Mouse (Mus musculus) kidney, postnatal 36 days (tissue): ENCODE measurements around the gene Sv2b.

ENCODE experiments used
- DNase-seq, 2 experiments: peaks; one replicate each; pipeline ENCODE4 v3.0.0; 2021 to 2022; ENCODE audit warnings: mixed read lengths in 2 of 2

The Sv2b gene

GRCm38 (mm10) chr7:75290554-75290953, 18.5 kb downstream of the Sv2b start:
- no peak for DNase-seq

- no peak for DNase-seq
Observed at GRCm38 (mm10) chr7:75287237-75287636, 21.8 kb downstream of the Sv2b start.

GRCm38 (mm10) chr7:75282951-75283350, 26.1 kb downstream of the Sv2b start:
- DNase-seq, result no peak

GRCm38 (mm10) chr7:75282080-75282650, 26.9 kb downstream of the Sv2b start:
- no peak for DNase-seq

- DNase-seq, result no peak
Observed at GRCm38 (mm10) chr7:75281106-75281505, 28.0 kb downstream of the Sv2b start.

GRCm38 (mm10) chr7:75277847-75278246, 31.2 kb downstream of the Sv2b start:
- DNase-seq, result no peak

- DNase-seq, result no peak
Observed at GRCm38 (mm10) chr7:75276739-75277138, 32.3 kb downstream of the Sv2b start.

GRCm38 (mm10) chr7:75274518-75274917, 34.5 kb downstream of the Sv2b start:
- DNase-seq, result no peak

- DNase-seq, result no peak
Observed at GRCm38 (mm10) chr7:75273633-75274032, 35.4 kb downstream of the Sv2b start.

- no peak for DNase-seq
Observed at GRCm38 (mm10) chr7:75271921-75272381, 37.1 kb downstream of the Sv2b start.

- DNase-seq, result no peak
Observed at GRCm38 (mm10) chr7:75271306-75271705, 37.8 kb downstream of the Sv2b start.

GRCm38 (mm10) chr7:75267236-75267635, 41.8 kb downstream of the Sv2b start:
- no peak for DNase-seq

GRCm38 (mm10) chr7:75265241-75265640, 43.8 kb downstream of the Sv2b start:
- no peak for DNase-seq

GRCm38 (mm10) chr7:75259945-75260344, 49.1 kb downstream of the Sv2b start:
- DNase-seq, result no peak

GRCm38 (mm10) chr7:75253611-75254250, 55.3 kb downstream of the Sv2b start:
- no peak for DNase-seq

- no peak for DNase-seq
Observed at GRCm38 (mm10) chr7:75240754-75241507, 68.1 kb downstream of the Sv2b start.

GRCm38 (mm10) chr7:75236386-75236785, 72.7 kb downstream of the Sv2b start:
- no peak for DNase-seq

GRCm38 (mm10) chr7:75224206-75224605, 84.9 kb downstream of the Sv2b start:
- DNase-seq, result no peak

GRCm38 (mm10) chr7:75222704-75223431, 86.2 kb downstream of the Sv2b start:
- no peak for DNase-seq

GRCm38 (mm10) chr7:75220786-75221185, 88.3 kb downstream of the Sv2b start:
- no peak for DNase-seq

- no peak for DNase-seq
Observed at GRCm38 (mm10) chr7:75220296-75220695, 88.8 kb downstream of the Sv2b start.

- no peak for DNase-seq
Observed at GRCm38 (mm10) chr7:75216180-75216579, 92.9 kb downstream of the Sv2b start.

- no peak for DNase-seq
Observed at GRCm38 (mm10) chr7:75209221-75209641, 99.8 kb downstream of the Sv2b start.
